Mouse (Mus musculus): ENCODE results near the gene Zmynd8. TPM values are rescaled to one million over a fixed set of nuclear protein-coding genes. Genes with fewer than 3 reads are reported as not detected.

Zmynd8 gene
- total and polyA plus RNA-seq, 3 experiments = 30.3 to 89.2 (median 41.6) TPM

- DNase-seq (ENCODE audit: low read depth, low spot score) = no peak
- no peaks in the 10 kb centered on the region for H3K9me3 ChIP-seq (replicated peaks; ENCODE audit: insufficient read depth, low read length)
- peaks cover 0 to 40% of the 10 kb centered on the region in 2 experiments; a peak in 2 of 4 replicates for H3K36me3 ChIP-seq (ENCODE audit: control insufficient read depth in 1 of 2, insufficient read depth in 2 of 2, low read length in 2 of 2)
- H3K27ac ChIP-seq (ENCODE audit: control insufficient read depth, low read depth, low read length) = peak overlapping the region; percentile 95
- peak overlapping the region; percentile 64 for H3K9ac ChIP-seq (ENCODE audit: control insufficient read depth, low read depth, low read length, poor library complexity, severe bottlenecking)
- peaks cover 27 to 59% of the 10 kb centered on the region in 2 experiments for H3K4me1 ChIP-seq (ENCODE audit: control insufficient read depth in 1 of 2, insufficient read depth in 2 of 2, low read length in 2 of 2)
- H3K4me3 ChIP-seq (ENCODE audit: control insufficient read depth in 1 of 2, insufficient read depth in 1 of 2, low read depth in 2 of 2, low read length in 2 of 2) = peak overlapping the region; percentile 16 to 30
- H3K79me2 ChIP-seq (ENCODE audit: control insufficient read depth, insufficient read depth, low read length, poor library complexity) = peaks cover 57% of the 10 kb centered on the region
- TF ChIP-seq ELF1 (IDR thresholded peaks at IDR 0.05; ENCODE audit: low read depth, low read length) (0 out of 2 replicates have a peak, but pooled peaks have one; percentile 4), ZNF384 (IDR thresholded peaks at IDR 0.05; ENCODE audit: low read depth, low read length) (no peak), MAX (IDR thresholded peaks at IDR 0.05; ENCODE audit: low read length) (peak; percentile 72), MAZ (IDR thresholded peaks at IDR 0.05; ENCODE audit: low read depth, low read length) (0 out of 2 replicates have a peak, but pooled peaks have one; percentile 82), POLR2A (IDR thresholded peaks at IDR 0.05; ENCODE audit: control insufficient read depth in 1 of 2, insufficient read depth in 1 of 2, low read depth in 1 of 2, low read length in 2 of 2, poor library complexity in 1 of 2) (peak in 1 of 2 experiments; percentile 27; a peak in 2 of 4 replicates), NELFE (IDR thresholded peaks at IDR 0.05; ENCODE audit: low read depth, low read length) (peak; percentile 62), SMC3 (IDR thresholded peaks at IDR 0.05; ENCODE audit: low read depth, low read length) (no peak), RAD21 (IDR thresholded peaks at IDR 0.05; ENCODE audit: low read depth, low read length) (no peak), GATA1 (IDR thresholded peaks at IDR 0.05; ENCODE audit: low read depth, low read length) (no peak), GABPA (IDR thresholded peaks at IDR 0.05; ENCODE audit: low read depth, low read length) (no peak), CHD2 (IDR thresholded peaks at IDR 0.05; ENCODE audit: low read length) (no peak), CTCF (IDR thresholded peaks at IDR 0.05 in 2 of 3, conservative IDR thresholded peaks at IDR 0.05 in 1 of 3; ENCODE audit: control insufficient read depth in 1 of 3, insufficient read depth in 1 of 3, low read depth in 2 of 3, low read length in 3 of 3, poor library complexity in 1 of 3, severe bottlenecking in 1 of 3) (no peak), UBTF (IDR thresholded peaks at IDR 0.05; ENCODE audit: borderline replicate concordance, insufficient read depth, low read depth, low read length) (no peak), MAFK (IDR thresholded peaks at IDR 0.05; ENCODE audit: borderline replicate concordance, low read depth, low read length) (peak; percentile 5; the same call in 1 of the 2 replicates), KAT2A (conservative IDR thresholded peaks at IDR 0.05; ENCODE audit: low read depth, low read length) (no peak), MXI1 (IDR thresholded peaks at IDR 0.05; ENCODE audit: low read depth, low read length) (peak; percentile 76; the same call in 1 of the 2 replicates), MYC (IDR thresholded peaks at IDR 0.05; ENCODE audit: low read depth, low read length) (peak; percentile 61; the same call in 1 of the 2 replicates), ZMIZ1 (IDR thresholded peaks at IDR 0.05; ENCODE audit: low read depth, low read length) (no peak), MEF2A (IDR thresholded peaks at IDR 0.05; ENCODE audit: extremely low read depth, insufficient replicate concordance, low read depth, low read length, poor library complexity, severe bottlenecking) (no peak), BHLHE40 (IDR thresholded peaks at IDR 0.05; ENCODE audit: borderline replicate concordance, low read depth, low read length) (no peak), ZKSCAN1 (IDR thresholded peaks at IDR 0.05; ENCODE audit: low read depth, low read length) (no peak), POLR2AphosphoS5 (IDR thresholded peaks at IDR 0.05; ENCODE audit: borderline replicate concordance, low read depth, low read length) (peak; percentile 3; the same call in 1 of the 2 replicates), TCF12 (IDR thresholded peaks at IDR 0.05; ENCODE audit: low read depth, low read length) (no peak), POLR2AphosphoS2 (IDR thresholded peaks at IDR 0.05; ENCODE audit: low read length) (no peak; the same call in 1 of the 2 replicates), JUND (IDR thresholded peaks at IDR 0.05; ENCODE audit: low read depth, low read length) (peak; percentile 79; the same call in 1 of the 2 replicates), E2F4 (IDR thresholded peaks at IDR 0.05; ENCODE audit: borderline replicate concordance, low read depth, low read length) (0 out of 2 replicates have a peak, but pooled peaks have one; percentile 16), ETS1 (IDR thresholded peaks at IDR 0.05; ENCODE audit: low read depth, low read length) (peak; percentile 15; the same call in 1 of the 2 replicates), CHD1 (IDR thresholded peaks at IDR 0.05; ENCODE audit: low read depth, low read length) (peak; percentile 83; the same call in 1 of the 2 replicates), HCFC1 (IDR thresholded peaks at IDR 0.05; ENCODE audit: low read depth, low read length) (no peak)
- no peaks in the 10 kb centered on the region for H3K27me3 ChIP-seq (ENCODE audit: control insufficient read depth in 1 of 2, insufficient read depth in 2 of 2, low read length in 2 of 2)
Measured at GRCm38 (mm10) chr2:165888813-165889221, 10.0 kb downstream of the Zmynd8 start.

Data from MEL (cell line).